Mouse (Mus musculus) urinary bladder, postnatal 4 days (tissue): Measurements from ENCODE around the gene Nfasc.

Experiments used
- DNase-seq, 2 experiments: peaks; one replicate each; pipeline ENCODE4 v3.0.0; 2021 to 2022; ENCODE audit warnings: low spot score in 2 of 2

Nfasc gene

GRCm38 (mm10) chr1:132585376-132585775 is 156.2 kb downstream of the Nfasc start:
- DNase-seq = no peak

- DNase-seq = no peak
Observed at GRCm38 (mm10) chr1:132582998-132583604, 158.5 kb downstream of the Nfasc start.

GRCm38 (mm10) chr1:132581845-132582839 is 159.5 kb downstream of the Nfasc start:
- DNase-seq = no peak

- DNase-seq = no peak
Observed at GRCm38 (mm10) chr1:132580063-132580462, 161.5 kb downstream of the Nfasc start.

- DNase-seq = no peak
Observed at GRCm38 (mm10) chr1:132576845-132577244, 164.8 kb downstream of the Nfasc start.

GRCm38 (mm10) chr1:132572851-132573250 is 168.7 kb downstream of the Nfasc start:
- no peak for DNase-seq

GRCm38 (mm10) chr1:132571613-132572012 is 170.0 kb downstream of the Nfasc start:
- DNase-seq = no peak

GRCm38 (mm10) chr1:132570906-132571305 is 170.7 kb downstream of the Nfasc start:
- DNase-seq = no peak

- no peak for DNase-seq
Observed at GRCm38 (mm10) chr1:132570068-132570780, 171.4 kb downstream of the Nfasc start.

- DNase-seq = no peak
Observed at GRCm38 (mm10) chr1:132569516-132569915, 172.1 kb downstream of the Nfasc start.

- DNase-seq = no peak
Observed at GRCm38 (mm10) chr1:132567336-132568125, 174.1 kb downstream of the Nfasc start.

GRCm38 (mm10) chr1:132565766-132566165 is 175.8 kb downstream of the Nfasc start:
- DNase-seq = no peak

GRCm38 (mm10) chr1:132564946-132565345 is 176.7 kb downstream of the Nfasc start:
- no peak for DNase-seq

- DNase-seq = no peak
Observed at GRCm38 (mm10) chr1:132562337-132562795, 179.2 kb downstream of the Nfasc start.

GRCm38 (mm10) chr1:132560907-132561700 is 180.5 kb downstream of the Nfasc start:
- no peak for DNase-seq

GRCm38 (mm10) chr1:132559045-132559444 is 182.6 kb downstream of the Nfasc start:
- no peak for DNase-seq

GRCm38 (mm10) chr1:132557901-132558631 is 183.5 kb downstream of the Nfasc start:
- DNase-seq = peak; percentile 41 to 61

GRCm38 (mm10) chr1:132543789-132544188 is 197.8 kb downstream of the Nfasc start:
- DNase-seq = no peak

- DNase-seq = no peak
Observed at GRCm38 (mm10) chr1:132542762-132543306, 198.8 kb downstream of the Nfasc start, which contains the start of gene Cntn2. TSS of gene Cntn2 (minus strand) at chr1:132543256.
